Mouse (Mus musculus) hindbrain, embryonic 15.5 days (tissue): ENCODE results near the gene Tubb1. TPM values are rescaled to one million over a fixed set of nuclear protein-coding genes. Genes with fewer than 3 reads are reported as not detected.

ENCODE experiments used
- ATAC-seq: fragments of 200-750 bp; cut with Nextera tagmentation; 2 replicates; pipeline ENCODE4 v1.8.0; 2017; ENCODE audit warnings: low read depth, moderate number of reproducible peaks, moderate TSS enrichment; ENCODE audit not compliant: low FRiP score
- H3K27ac ChIP-seq: fragments of 300-500 bp; sonication (generic); replicated peaks from 2 replicates; pipeline ENCODE4 v1.5.1; 2015; ENCODE audit warnings: mild to moderate bottlenecking, inconsistent platforms
- H3K27me3 ChIP-seq: fragments of 300-500 bp; sonication (generic); 2 replicates; pipeline ENCODE4 v1.6.1; 2015; ENCODE audit warnings: control low read depth, inconsistent platforms
- H3K36me3 ChIP-seq: fragments of 300-500 bp; sonication (generic); 2 replicates; pipeline ENCODE4 v1.6.1; 2015; ENCODE audit warnings: control low read depth, inconsistent platforms
- H3K4me1 ChIP-seq: fragments of 300-500 bp; sonication (generic); replicated peaks from 2 replicates; pipeline ENCODE4 v1.6.1; 2015; ENCODE audit warnings: control low read depth, inconsistent platforms
- H3K4me2 ChIP-seq: fragments of 300-500 bp; sonication (generic); 2 replicates; pipeline ENCODE4 v1.6.1; 2015; ENCODE audit warnings: moderate library complexity, mild to moderate bottlenecking, inconsistent platforms
- H3K4me3 ChIP-seq: fragments of 300-500 bp; sonication (generic); 2 replicates; pipeline ENCODE4 v1.5.1; 2015; ENCODE audit warnings: mild to moderate bottlenecking, inconsistent platforms
- H3K9ac ChIP-seq: fragments of 300-500 bp; sonication (generic); 2 replicates; pipeline ENCODE4 v1.6.1; 2015; ENCODE audit warnings: inconsistent platforms
- H3K9me3 ChIP-seq: fragments of 300-500 bp; sonication (generic); 2 replicates; pipeline ENCODE4 v1.6.1; 2016; ENCODE audit warnings: control low read depth, inconsistent platforms
- WGBS: fragments of 180-500 bp; shearing (Covaris S2); methylation state at CpG from one replicate; pipeline ENCODE4 v1.1.7; 2015; 5-methylcytosine and 5-hydroxymethylcytosine counted together
- polyA plus RNA-seq: library from polyadenylated mRNA; unstranded; fragments of >200 nt; fragmentation: Nextera tagmentation; extraction: Ambion mirVana; gene quantifications from 2 replicates; pipeline ENCODE4 v1.2.1, GENCODE M21; 2015

The Tubb1 gene
- polyA plus RNA-seq, 1 experiment from 2014 or later, result 1.1 TPM

DNA sequence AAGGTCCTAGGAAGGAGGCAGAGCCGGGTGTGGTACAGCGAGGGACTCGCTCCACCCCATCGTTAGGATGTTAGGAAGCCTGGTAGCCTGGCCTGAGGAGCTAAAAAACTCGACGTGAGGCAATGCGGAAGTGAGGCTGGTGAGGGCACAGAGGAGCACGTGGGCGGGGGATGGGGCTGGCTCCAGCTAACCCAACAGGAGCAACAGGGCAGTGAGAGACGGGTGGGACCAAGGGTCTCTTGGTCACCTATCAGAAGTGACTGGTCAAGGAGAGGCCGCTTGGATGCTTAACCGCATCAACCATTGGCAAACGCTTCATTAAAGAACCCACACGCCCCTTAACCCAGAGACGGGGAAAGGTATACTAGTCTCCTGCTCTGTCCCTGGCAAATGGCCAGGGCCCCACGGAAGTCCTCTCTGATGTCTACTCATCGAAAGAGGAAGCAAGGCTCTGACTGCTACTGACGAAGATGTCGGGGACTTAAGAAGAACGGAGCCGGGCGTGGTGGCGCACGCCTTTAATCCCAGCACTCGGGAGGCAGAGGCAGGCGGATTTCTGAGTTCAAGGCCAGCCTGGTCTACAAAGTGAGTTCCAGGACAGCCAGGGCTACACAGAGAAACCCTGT lies 14.3 kb upstream of the Tubb1 start:
- no peaks in the 10 kb centered on the region for H3K27me3 ChIP-seq
- ATAC-seq, result no peak
- H3K4me3 ChIP-seq, result no peak overlapping the region
- H3K4me1 ChIP-seq, result peaks cover 20% of the 10 kb centered on the region
- H3K36me3 ChIP-seq, result no peaks in the 10 kb centered on the region
- no peaks in the 10 kb centered on the region for H3K9me3 ChIP-seq
- H3K27ac ChIP-seq, result no peak overlapping the region
- H3K9ac ChIP-seq, result no peak overlapping the region
- WGBS, result 92% methylated on average over 26 of the region's 26 CpGs
- H3K4me2 ChIP-seq, result no peak overlapping the region

DNA sequence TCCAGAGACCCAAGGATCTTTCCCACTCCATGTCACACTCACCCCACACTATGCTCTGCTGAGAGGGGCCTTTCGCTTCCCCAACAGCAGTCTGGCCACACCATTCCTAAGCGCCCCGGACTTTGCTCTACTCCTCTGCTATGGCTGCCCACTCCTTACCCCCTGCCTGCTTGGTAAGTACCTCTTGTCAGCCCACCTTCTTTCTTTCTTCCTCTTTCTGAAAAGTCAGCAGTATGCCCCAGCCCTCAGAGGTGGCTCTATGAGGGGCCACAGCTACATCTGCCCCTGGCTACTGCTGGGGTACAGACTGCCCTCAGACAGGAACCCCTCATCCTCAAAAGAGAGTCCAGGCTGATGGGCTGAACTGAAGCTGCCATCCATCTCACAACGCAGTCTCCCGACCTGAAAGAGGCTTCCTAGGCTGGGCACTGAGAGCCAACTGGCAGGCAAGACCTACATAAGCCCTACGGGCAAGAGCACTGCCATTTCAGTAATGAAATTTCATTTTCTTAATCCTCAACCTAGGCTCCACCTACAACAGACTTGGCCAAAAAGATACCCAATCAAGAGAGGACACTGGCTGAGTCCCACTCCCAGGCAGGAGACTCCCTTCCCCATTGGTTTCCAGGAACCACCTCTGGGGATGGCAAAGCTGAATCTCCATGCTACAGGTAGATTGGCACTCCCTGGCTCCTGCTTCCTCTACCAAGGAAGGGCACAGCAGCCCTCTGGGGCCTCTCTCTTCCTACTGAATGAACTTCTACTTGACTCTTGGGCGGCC lies 13.4 kb upstream of the Tubb1 start:
- no peak for ATAC-seq
- H3K27ac ChIP-seq, result no peak overlapping the region
- no peak overlapping the region for H3K9ac ChIP-seq
- no peaks in the 10 kb centered on the region for H3K9me3 ChIP-seq
- 96% methylated on average over 7 of the region's 7 CpGs for WGBS
- no peak overlapping the region for H3K4me2 ChIP-seq
- H3K4me3 ChIP-seq, result no peak overlapping the region
- peaks cover 20% of the 10 kb centered on the region for H3K4me1 ChIP-seq
- no peaks in the 10 kb centered on the region for H3K27me3 ChIP-seq
- H3K36me3 ChIP-seq, result no peaks in the 10 kb centered on the region

DNA sequence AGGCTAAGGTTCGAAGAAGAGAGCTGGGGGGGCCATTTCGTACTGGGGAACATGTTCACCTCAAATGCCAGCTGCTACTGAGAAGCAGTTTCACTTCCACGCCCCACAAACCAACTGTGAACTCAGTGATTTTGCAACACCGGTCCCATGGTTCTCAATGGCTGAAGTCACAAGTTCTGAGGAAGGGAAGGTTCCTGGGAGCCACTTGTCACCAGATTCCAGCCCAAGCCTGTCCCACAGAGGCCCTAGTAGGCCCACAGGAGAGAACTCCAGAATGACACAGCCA lies 12.9 kb upstream of the Tubb1 start:
- 97% methylated on average over 4 of the region's 4 CpGs for WGBS
- peak overlapping the region; percentile 90 for H3K4me2 ChIP-seq
- H3K27ac ChIP-seq, result no peak overlapping the region

GRCm38 (mm10) chr2:174438181-174438580 lies 12.3 kb upstream of the Tubb1 start:
- Histone ChIP-seq H3K27me3 (no peaks in the 10 kb centered on the region), H3K4me1 (peaks cover 20% of the 10 kb centered on the region), H3K4me3 (peak overlapping the region; percentile 53), H3K4me2 (peak overlapping the region; percentile 90), H3K9me3 (no peaks in the 10 kb centered on the region), H3K36me3 (no peaks in the 10 kb centered on the region), H3K9ac (peak overlapping the region; percentile 45; the same call in 1 of the 2 replicates), H3K27ac (0 out of 2 replicates have a peak overlapping the region, but pooled peaks have one; percentile 58)
- 67% methylated on average over 11 of the region's 11 CpGs for WGBS
- ATAC-seq, result no peak

More for the DNA sequence above, 12.9 kb upstream of the Tubb1 start:
- no peaks in the 10 kb centered on the region for H3K27me3 ChIP-seq
- no peaks in the 10 kb centered on the region for H3K36me3 ChIP-seq
- H3K9me3 ChIP-seq, result no peaks in the 10 kb centered on the region
- peaks cover 20% of the 10 kb centered on the region for H3K4me1 ChIP-seq
- ATAC-seq, result no peak
- H3K4me3 ChIP-seq, result no peak overlapping the region
- H3K9ac ChIP-seq, result no peak overlapping the region

DNA sequence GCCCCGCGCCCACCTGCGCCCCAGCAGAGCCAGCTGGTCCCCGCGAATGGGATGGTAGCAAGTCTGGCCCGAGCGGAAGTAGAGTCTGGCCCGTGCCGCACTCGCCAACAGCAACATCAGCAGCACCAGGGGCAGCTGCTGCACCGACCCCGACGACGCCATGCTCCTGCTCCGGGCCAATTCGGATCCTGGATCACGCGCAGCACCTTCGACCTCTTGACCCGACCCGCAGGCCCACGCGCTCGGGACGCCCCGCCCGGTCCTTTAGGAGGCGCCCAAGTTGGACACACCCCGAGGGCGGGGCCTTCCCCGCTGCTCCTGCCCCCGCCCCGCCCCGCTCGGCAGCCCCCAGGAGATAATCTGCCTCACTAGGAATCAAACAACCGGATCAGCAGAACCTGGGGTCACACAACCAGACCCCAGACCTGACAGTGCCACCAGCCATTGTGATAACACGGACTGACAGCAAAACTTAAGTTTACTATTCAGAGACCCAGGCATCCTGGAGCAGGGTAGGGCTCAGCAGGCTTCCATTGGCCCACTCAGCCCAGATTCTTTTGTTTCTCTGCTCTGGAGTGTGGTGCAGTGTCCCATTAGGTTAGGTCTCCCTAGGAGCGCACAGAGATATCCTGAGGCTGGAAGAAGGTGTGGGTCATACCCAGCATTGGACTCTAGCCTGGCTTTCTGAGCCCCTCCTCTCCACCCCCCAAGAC lies 11.6 kb upstream of the Tubb1 start, which contains the start of gene Ctsz:
TSS of gene Ctsz (minus strand) at position 303 of the 713 bp plus-strand sequence.
- Histone ChIP-seq H3K9me3 (no peaks in the 10 kb centered on the region), H3K4me3 (peak within 1 kb of the TSS; percentile 53), H3K27me3 (no peaks in the 10 kb centered on the region), H3K36me3 (no peaks in the 10 kb centered on the region), H3K4me2 (peak within 1 kb of the TSS; percentile 90), H3K4me1 (peaks cover 20% of the 10 kb centered on the region), H3K27ac (0 out of 2 replicates have a peak within 1 kb of the TSS, but pooled peaks have one; percentile 58), H3K9ac (peak within 1 kb of the TSS; percentile 45)
- ATAC-seq, result peak; percentile 86
- 1% methylated on average over 38 of the region's 38 CpGs for WGBS

DNA sequence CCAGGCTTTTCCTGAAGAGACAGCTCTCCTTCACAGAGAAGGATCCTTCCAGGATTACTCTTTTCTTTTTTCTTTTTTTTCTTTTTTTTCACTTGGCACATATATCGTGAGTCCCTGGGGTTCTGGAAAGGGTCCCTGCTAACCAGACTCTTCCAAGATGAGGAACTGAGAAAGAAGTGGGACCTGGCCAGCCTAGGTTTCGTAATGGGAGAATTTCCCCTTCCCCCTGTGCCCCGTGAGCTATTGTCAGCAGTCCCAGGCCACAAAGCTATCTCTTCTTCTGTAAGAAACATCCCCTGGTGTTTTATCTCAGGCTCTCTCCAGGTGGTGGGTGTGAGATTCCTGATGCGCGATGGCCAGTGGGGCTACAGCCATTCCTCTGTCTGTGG lies 11.1 kb upstream of the Tubb1 start:
- Histone ChIP-seq H3K4me2 (peak overlapping the region; percentile 90), H3K36me3 (no peaks in the 10 kb centered on the region), H3K4me1 (peaks cover 20% of the 10 kb centered on the region), H3K27ac (no peak overlapping the region), H3K9me3 (no peaks in the 10 kb centered on the region), H3K4me3 (no peak overlapping the region), H3K9ac (no peak overlapping the region), H3K27me3 (no peaks in the 10 kb centered on the region)
- no peak for ATAC-seq
- 49% methylated on average over 5 of the region's 5 CpGs for WGBS

DNA sequence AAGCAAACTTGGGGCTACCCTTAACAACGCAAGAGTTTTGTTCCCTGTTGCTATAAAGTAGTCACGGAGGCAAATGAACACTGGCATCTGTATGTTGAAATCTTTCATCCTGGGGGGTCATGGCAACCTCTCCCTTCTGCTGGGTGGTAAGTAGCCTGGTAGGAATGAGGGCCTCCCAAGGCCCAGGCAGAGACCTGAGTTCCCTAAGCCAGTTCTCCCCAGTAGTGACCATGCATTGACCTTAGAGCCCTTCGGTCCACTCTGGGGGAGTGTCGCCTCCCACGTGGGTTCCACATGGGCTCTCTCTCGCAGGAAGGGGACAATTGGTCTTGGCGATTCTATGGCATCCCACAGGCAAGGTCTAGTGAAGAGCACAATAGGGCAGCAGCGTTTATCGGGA lies 10.5 kb upstream of the Tubb1 start:
- Histone ChIP-seq H3K4me1 (peaks cover 20% of the 10 kb centered on the region), H3K27me3 (no peaks in the 10 kb centered on the region), H3K4me2 (no peak overlapping the region), H3K27ac (no peak overlapping the region), H3K9me3 (no peaks in the 10 kb centered on the region), H3K9ac (no peak overlapping the region), H3K4me3 (no peak overlapping the region), H3K36me3 (no peaks in the 10 kb centered on the region)
- WGBS, result 81% methylated on average over 9 of the region's 9 CpGs
- ATAC-seq, result no peak

DNA sequence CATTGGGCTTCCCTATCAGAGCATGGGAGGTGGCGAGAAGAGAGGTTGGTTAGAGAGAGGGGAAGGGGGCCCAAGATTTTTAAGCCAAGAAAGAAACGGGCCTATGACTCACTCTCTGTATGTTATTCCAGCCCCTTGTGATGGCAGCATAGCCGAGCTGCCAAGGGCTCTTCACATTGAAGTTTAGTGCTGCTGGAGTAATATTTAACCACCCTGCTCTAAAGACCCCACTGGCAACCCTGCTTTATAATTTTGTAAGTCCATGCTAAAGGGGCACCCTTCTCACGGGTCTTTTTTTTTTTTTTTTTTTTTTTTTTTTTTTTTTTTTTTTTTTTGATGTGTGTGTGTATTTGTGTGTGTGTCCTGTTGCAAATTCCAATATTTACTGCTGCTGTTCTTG lies 8.6 kb upstream of the Tubb1 start:
- 79% methylated on average over 4 of the region's 4 CpGs for WGBS
- Histone ChIP-seq H3K9me3 (no peaks in the 10 kb centered on the region), H3K27me3 (no peaks in the 10 kb centered on the region), H3K4me2 (no peak overlapping the region), H3K4me1 (peaks cover 20% of the 10 kb centered on the region), H3K4me3 (no peak overlapping the region), H3K36me3 (no peaks in the 10 kb centered on the region), H3K27ac (no peak overlapping the region), H3K9ac (no peak overlapping the region)
- ATAC-seq, result no peak

GRCm38 (mm10) chr2:174442460-174442859 lies 8.0 kb upstream of the Tubb1 start:
- Histone ChIP-seq H3K27ac (no peak overlapping the region), H3K4me3 (no peak overlapping the region), H3K4me2 (no peak overlapping the region), H3K9ac (no peak overlapping the region), H3K9me3 (no peaks in the 10 kb centered on the region), H3K27me3 (no peaks in the 10 kb centered on the region), H3K36me3 (no peaks in the 10 kb centered on the region), H3K4me1 (peaks cover 20% of the 10 kb centered on the region)
- WGBS, result 82% methylated on average over 9 of the region's 9 CpGs
- no peak for ATAC-seq

DNA sequence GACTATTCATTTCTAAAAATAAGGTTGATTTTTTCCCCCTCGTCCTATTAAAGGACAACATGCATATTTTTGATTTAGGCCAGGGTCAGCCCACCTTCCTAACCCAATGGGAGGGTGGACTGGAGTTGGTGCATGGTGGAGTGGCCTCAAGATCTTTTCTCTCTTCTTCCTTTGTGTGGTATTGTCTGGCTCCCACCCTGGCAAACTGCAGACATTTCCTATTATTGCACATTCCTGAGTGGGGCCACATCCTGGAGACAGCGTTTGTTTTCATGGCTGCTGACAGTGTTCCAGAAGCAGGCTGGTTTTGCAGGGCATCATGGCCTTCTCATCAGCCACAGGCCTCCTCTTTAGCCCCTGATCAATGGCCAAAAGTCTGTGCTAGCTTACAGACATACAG lies 7.4 kb upstream of the Tubb1 start:
- ATAC-seq, result no peak
- no peak overlapping the region for H3K4me3 ChIP-seq
- no peak overlapping the region for H3K9ac ChIP-seq
- no peaks in the 10 kb centered on the region for H3K36me3 ChIP-seq
- no peak overlapping the region for H3K4me2 ChIP-seq
- no peak overlapping the region for H3K27ac ChIP-seq
- H3K9me3 ChIP-seq, result no peaks in the 10 kb centered on the region
- no peaks in the 10 kb centered on the region for H3K27me3 ChIP-seq
- peaks cover 14% of the 10 kb centered on the region for H3K4me1 ChIP-seq
- WGBS, result 43% methylated on average over 2 of the region's 2 CpGs

GRCm38 (mm10) chr2:174444359-174444758 lies 6.1 kb upstream of the Tubb1 start:
- Histone ChIP-seq H3K27me3 (no peaks in the 10 kb centered on the region), H3K9ac (no peak overlapping the region), H3K4me1 (peaks cover 1% of the 10 kb centered on the region; the same call in 1 of the 2 replicates), H3K27ac (no peak overlapping the region), H3K36me3 (no peaks in the 10 kb centered on the region), H3K9me3 (no peaks in the 10 kb centered on the region), H3K4me2 (no peak overlapping the region), H3K4me3 (no peak overlapping the region)
- WGBS, result 91% methylated on average over 7 of the region's 7 CpGs
- no peak for ATAC-seq

DNA sequence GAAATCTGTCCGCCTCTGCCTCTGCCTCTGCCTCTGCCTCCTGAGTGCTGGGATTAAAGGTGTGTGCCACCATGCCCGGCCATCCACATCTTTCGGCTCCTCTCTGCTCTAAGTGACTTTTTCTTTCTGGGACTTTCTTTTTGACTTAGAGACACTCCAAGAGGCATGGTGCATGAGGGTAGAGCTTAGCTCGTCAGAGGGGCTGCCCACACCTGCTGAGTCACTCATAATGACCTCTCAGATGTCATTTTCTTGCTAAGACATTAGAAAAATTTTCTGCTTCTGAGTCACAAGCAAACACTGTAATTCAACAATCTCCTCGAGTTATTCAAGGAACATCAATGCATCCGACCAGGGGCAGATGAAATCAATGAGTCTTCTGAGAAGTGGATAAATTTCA lies 5.5 kb upstream of the Tubb1 start:
- Histone ChIP-seq H3K9ac (no peak overlapping the region), H3K36me3 (no peaks in the 10 kb centered on the region), H3K4me3 (no peak overlapping the region), H3K27me3 (no peaks in the 10 kb centered on the region), H3K4me2 (no peak overlapping the region), H3K4me1 (no peaks in the 10 kb centered on the region), H3K9me3 (no peaks in the 10 kb centered on the region), H3K27ac (no peak overlapping the region)
- WGBS, result 81% methylated on average over 6 of the region's 6 CpGs
- ATAC-seq, result no peak
